In the genomic region with DNA sequence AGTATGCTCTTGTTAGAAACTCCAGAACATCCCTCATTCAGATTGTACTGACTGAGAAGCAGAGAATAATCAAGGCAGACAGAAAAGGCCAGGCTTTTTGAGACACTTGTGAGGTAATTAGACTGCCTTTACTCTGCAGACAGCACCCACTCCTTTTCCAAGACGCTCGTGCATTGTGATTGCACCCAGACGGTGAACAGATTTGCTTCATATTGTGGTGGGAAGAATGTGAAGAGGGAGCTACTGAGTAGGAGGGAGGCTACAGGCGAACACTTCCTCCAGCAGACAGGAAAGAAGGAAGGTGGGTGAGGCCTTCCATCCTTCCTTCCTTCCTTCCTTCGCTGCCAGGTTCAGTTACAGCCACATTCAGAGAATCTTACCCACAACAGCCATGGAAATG, we compare ENCODE assay signal across 18 mouse cellular contexts.
A peak's percentile ranks its signal among the peaks of the same experiment; 100 is the strongest.
DNase-seq lines count a peak whose midpoint lies in the region; ATAC-seq lines count a peak whose summit lies in the region.
"Had no signal": no experiment of that assay in that cellular context is flagged by ENCODE, and none has a peak within 500 bp of the region (broad histone marks: within the 10 kb centered on the region; RNA-seq: fewer than 3 reads in every experiment).

No protein-coding gene starts in this region.

- H3K27me3 ChIP-seq in hindbrain, embryonic 14.5 days (ENCODE audit: control insufficient read depth, insufficient read depth, low read length), result no peaks in the 10 kb centered on the region
- H3K27me3 ChIP-seq: embryonic facial prominence, embryonic 12.5 days; hindbrain, embryonic 15.5 days; neural tube, embryonic 15.5 days had no signal

- H3K27ac ChIP-seq in hindbrain, embryonic 14.5 days, result no peak overlapping the region
- H3K27ac ChIP-seq: embryonic facial prominence, embryonic 12.5 days; hindbrain, embryonic 15.5 days; limb, embryonic 10.5 days; midbrain, embryonic 10.5 days; neural tube, embryonic 15.5 days had no signal

- no peak overlapping the region for H3K9ac ChIP-seq in hindbrain, embryonic 14.5 days
- H3K9ac ChIP-seq: embryonic facial prominence, embryonic 12.5 days; hindbrain, embryonic 15.5 days; neural tube, embryonic 15.5 days had no signal

- H3K4me3 ChIP-seq in hindbrain, embryonic 14.5 days (replicated peaks; ENCODE audit: low read length), result no peak overlapping the region
- H3K4me3 ChIP-seq: embryonic facial prominence, embryonic 12.5 days; hindbrain, embryonic 15.5 days; limb, embryonic 10.5 days; midbrain, embryonic 10.5 days; neural tube, embryonic 15.5 days had no signal

- intact Hi-C loops in left cerebral cortex, postnatal 14 days (cut with DNase I), result no loop called here

- DNase-seq in right cerebral cortex, adult 2 months (ENCODE audit: low spot score in 2 of 2), result peak; percentile 44 to 68
- DNase-seq in right cerebral cortex, postnatal 14 days, result no peak
- peak; percentile 25 to 54 for DNase-seq in layer of hippocampus, adult 8-10 months (ENCODE audit: low spot score in 2 of 2)
- peak; percentile 47 to 55 for DNase-seq in left cerebral cortex, postnatal 14 days (ENCODE audit: low spot score in 2 of 2)
- DNase-seq in embryo, embryonic 9.5 days (ENCODE audit: extremely low spot score), result no peak
- DNase-seq in adrenal gland, adult (ENCODE audit: inconsistent age in 2 of 2, low spot score in 1 of 2), result no peak
- DNase-seq in hindbrain, embryonic 14.5 days (ENCODE audit: low spot score), result no peak
- DNase-seq: cerebellum, adult 11-12 months; lung, adult 2 months; lung, postnatal 4 days had no signal

- H3K4me2 ChIP-seq in hindbrain, embryonic 14.5 days (replicated peaks), result no peak overlapping the region
- H3K4me2 ChIP-seq: embryonic facial prominence, embryonic 12.5 days; heart, embryonic 11.5 days; hindbrain, embryonic 15.5 days; liver, embryonic 11.5 days; neural tube, embryonic 15.5 days had no signal

- 88% methylated on average over 5 of the region's 5 CpGs for WGBS in hindbrain, embryonic 14.5 days

- no peaks in the 10 kb centered on the region for H3K4me1 ChIP-seq in hindbrain, embryonic 14.5 days (replicated peaks; ENCODE audit: control insufficient read depth, insufficient read depth, low read length)
- H3K4me1 ChIP-seq: midbrain, embryonic 10.5 days had no signal

- no peak for ATAC-seq in hindbrain, embryonic 14.5 days (ENCODE audit: low FRiP score)
- ATAC-seq: intestine, embryonic 16.5 days had no signal

- H3K36me3 ChIP-seq in hindbrain, embryonic 14.5 days (replicated peaks; ENCODE audit: control insufficient read depth, insufficient read depth), result no peaks in the 10 kb centered on the region
- H3K36me3 ChIP-seq: embryonic facial prominence, embryonic 12.5 days; hindbrain, embryonic 15.5 days; limb, embryonic 10.5 days; midbrain, embryonic 10.5 days; neural tube, embryonic 15.5 days had no signal

- no peaks in the 10 kb centered on the region for H3K9me3 ChIP-seq in hindbrain, embryonic 14.5 days (ENCODE audit: control insufficient read depth, low read length)
- H3K9me3 ChIP-seq: embryonic facial prominence, embryonic 12.5 days; hindbrain, embryonic 15.5 days; limb, embryonic 10.5 days; midbrain, embryonic 10.5 days; neural tube, embryonic 15.5 days had no signal

Comparison
In these comparisons a context has a peak if more than half of its experiments do, and no peak if none do; other contexts are left out.
1. DNase-seq: peak in right cerebral cortex, adult 2 months (2 of 2), layer of hippocampus, adult 8-10 months (2 of 2) and left cerebral cortex, postnatal 14 days (2 of 2); none in right cerebral cortex, postnatal 14 days (single experiment), embryo, embryonic 9.5 days (single experiment), adrenal gland, adult (0 of 2) and hindbrain, embryonic 14.5 days (single experiment).